Mouse (Mus musculus): ENCODE measurements at regions not wholly inside any gene's neighbourhood (a gene's known extent, or its start where the extent isn't known, plus 50 kb on each side); places are given as distances from the start of the nearest gene placed in this dataset.

GRCm38 (mm10) chr9:50029030-50029429 lies 230.3 kb upstream of the Ncam1 start:
- intact Hi-C loops (cut with DNase I), result no loop called here
- DNase-seq, result no peak

GRCm38 (mm10) chr9:50028573-50028972 lies 229.8 kb upstream of the Ncam1 start:
- no peak for DNase-seq
- intact Hi-C loops (cut with DNase I), result no loop called here

DNA sequence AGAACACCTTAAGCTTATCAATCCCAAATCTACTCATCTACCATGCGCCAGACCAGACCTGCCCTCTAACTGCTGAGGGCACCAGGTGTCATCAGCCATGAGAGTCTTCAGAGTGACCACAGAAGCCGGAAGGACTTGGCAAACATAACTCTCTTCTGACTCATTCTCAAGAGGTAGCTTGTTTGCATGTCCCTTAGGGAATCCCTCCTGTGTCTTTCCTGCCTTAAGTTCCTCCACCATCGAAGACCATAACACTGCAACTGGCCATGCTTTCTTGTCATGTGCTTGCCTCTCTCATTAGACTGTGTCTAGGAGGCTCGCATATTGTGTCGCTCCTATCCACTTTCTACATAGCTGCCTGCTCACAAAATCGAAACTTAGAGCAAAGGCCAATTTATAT lies 226.1 kb upstream of the Ncam1 start:
- intact Hi-C loops (cut with DNase I), result no loop called here
- no peak for DNase-seq

DNA sequence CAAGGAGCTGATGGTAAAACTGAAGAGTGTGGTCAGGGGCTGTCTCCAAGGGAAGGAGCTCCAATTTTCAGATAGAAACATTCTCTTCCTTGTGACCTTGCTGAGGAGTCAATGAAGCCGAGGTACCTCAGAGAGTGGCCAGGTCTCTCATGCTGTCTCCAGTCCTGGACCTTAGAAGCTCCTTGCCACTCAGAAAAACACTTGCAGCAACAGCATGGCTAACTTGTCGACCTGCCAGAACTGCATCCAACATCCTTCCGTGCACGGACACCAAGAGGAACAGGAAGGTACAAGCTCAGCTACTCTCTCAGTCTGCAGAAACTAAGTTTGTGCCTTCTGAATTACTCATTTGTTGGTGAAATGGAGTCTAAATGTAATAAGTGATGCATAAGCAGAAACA lies 214.9 kb upstream of the Ncam1 start:
- intact Hi-C loops (cut with DNase I), result no loop called here
- peak; percentile 15 for DNase-seq

DNA sequence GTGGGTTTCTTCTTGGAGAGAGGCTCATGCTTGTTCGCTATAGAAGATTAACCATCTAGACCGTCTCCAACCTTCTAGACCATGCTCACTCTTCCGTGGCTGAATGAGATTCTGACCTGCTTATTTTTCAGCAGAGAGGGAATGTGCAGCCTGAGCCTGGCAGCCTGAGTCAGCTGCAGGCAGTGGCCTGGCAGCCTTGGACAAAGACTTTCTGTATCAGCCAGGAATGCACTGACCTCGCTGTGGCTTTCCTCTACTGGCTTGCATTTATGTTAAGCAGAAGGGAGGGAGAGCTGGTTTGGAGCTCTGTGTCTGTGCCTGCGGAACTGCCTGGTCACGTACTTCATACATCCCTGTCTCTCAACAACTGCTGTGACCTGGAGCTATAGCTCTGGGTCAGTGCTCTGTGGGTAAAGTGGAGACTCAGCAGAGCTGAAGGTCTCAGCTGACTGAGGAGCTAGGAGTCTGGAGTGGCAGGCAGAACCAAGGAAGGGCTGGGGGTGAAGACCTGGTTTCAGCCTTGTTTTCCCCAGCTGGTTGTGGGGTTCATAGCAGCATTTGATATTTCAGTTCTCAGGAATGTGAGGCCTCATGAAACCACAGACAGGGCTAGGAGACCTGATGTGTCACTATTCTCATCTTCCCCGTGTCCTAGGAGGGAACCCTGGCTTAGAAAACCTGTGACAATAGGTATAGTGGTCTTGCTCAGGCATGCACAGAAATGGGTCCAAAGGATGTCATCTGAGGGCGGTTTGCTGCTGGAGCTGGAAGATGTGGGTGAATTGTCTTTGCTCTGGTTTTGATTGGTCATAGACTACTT lies 207.2 kb upstream of the Ncam1 start:
- intact Hi-C loops (cut with DNase I), result no loop called here

DNA sequence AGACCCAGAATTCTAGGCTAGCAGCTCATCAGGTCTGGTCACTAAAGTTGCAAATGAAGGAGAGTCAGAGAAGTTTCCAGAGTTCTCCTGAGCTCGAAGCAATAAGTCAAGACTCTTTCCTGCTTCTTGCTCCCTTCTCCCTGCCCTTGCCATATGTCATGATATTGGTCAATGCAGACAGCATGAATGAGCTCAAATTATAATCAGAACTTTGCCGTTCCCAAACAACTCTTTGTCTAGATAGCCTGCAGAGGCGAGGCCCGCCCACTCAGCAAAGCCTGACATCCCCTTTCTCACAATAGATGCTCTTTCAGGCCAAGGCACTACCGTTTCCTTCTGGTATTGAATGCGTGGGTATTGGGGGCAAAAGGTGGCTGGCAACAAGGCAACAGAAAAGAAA lies 204.0 kb upstream of the Ncam1 start:
- intact Hi-C loops (cut with DNase I), result loop anchor here (5.0 kb wide), 1 partner anchor 175 kb away; no protein-coding TSS in a partner anchor
- DNase-seq, result no peak

More for the DNA sequence above, 207.2 kb upstream of the Ncam1 start:
- DNase-seq, result peak; percentile 17

- intact Hi-C loops (cut with DNase I), result loop anchor here (5.0 kb wide), 1 partner anchor 177 kb away; no protein-coding TSS in a partner anchor
- peak; percentile 56 for DNase-seq
Measured at GRCm38 (mm10) chr9:50000497-50001404, 202.0 kb upstream of the Ncam1 start.

- peak; percentile 57 for DNase-seq
- intact Hi-C loops (cut with DNase I), result loop anchor here (5.0 kb wide), 1 partner anchor 177 kb away; no protein-coding TSS in a partner anchor
Measured at GRCm38 (mm10) chr9:49999970-50000369, 201.2 kb upstream of the Ncam1 start.

DNA sequence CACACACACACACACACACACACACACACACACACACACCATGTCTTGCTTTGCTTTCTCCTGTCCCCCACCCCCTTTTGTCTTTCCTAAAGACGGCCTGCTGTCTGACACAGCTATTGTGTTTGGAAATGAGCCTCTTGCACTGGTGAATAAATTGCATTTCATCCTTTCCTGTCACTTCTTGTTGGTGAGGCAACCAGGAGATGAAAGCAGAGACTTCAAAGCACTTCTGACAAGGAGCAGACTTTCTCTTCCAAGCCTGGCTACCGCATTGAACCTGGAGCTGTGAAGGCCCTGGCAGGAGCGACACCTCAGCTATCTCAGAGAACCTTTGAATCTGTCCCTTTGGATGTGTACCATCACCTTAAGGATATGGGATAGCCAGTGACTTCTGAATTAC lies 199.4 kb upstream of the Ncam1 start:
- intact Hi-C loops (cut with DNase I), result no loop called here
- DNase-seq, result no peak

GRCm38 (mm10) chr9:49989464-49990271 lies 190.9 kb upstream of the Ncam1 start:
- intact Hi-C loops (cut with DNase I), result no loop called here
- peak; percentile 92 for DNase-seq

DNA sequence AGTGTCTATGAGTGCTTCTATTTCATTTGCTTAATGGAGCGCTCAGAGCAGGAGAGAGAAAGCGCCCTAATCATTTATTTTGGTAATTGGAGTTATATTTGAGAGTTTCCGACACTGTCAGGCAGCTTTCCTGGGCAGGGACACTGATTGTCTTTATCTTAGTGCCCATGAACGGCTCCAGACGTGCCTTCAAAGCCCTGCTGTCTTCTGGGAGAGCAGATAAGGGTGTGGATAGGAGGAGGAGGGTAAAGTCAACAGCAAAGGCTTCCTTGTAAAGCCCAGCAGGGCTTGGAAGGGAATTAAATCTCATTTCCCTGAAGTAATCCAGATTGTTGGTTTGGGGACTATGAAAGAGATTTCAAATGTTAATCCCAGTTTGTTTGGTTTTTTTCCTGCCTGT lies 189.3 kb upstream of the Ncam1 start:
- intact Hi-C loops (cut with DNase I), result no loop called here

GRCm38 (mm10) chr9:49987481-49987880 lies 188.8 kb upstream of the Ncam1 start:
- intact Hi-C loops (cut with DNase I), result no loop called here
- no peak for DNase-seq

More for the DNA sequence above, 189.3 kb upstream of the Ncam1 start:
- DNase-seq, result no peak

- peak; percentile 82 for DNase-seq
- intact Hi-C loops (cut with DNase I), result no loop called here
Measured at GRCm38 (mm10) chr9:49980344-49981207, 181.9 kb upstream of the Ncam1 start.

- DNase-seq, result peak; percentile 93
- intact Hi-C loops (cut with DNase I), result no loop called here
Measured at GRCm38 (mm10) chr9:49975938-49976671, 177.4 kb upstream of the Ncam1 start.

DNA sequence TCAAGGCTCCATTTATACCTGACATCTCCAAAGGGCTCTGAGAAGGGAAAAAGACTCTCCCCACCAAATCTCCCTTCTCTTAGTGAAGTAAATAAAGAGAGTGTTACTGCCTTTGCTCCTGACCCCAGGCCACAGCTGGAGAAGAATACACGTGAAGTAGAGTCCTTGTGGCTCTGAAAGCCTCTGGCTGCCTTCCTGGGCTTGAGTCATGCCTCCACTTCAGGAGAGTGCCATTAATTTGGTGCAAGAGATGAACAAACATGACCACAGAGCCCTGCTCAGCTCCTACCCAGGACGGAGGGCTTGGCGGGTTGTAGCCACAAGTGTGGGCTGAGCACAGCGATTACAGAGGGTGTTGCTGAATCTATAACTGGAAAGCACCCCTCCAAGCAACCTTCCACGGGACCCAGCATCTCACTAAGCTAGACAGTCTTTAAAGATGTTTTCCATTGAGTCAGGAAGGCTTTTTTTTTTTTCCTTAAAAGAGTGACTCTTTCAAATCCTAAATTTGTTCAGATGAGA lies 175.3 kb upstream of the Ncam1 start:
- DNase-seq, result no peak
- intact Hi-C loops (cut with DNase I), result no loop called here

GRCm38 (mm10) chr9:49969429-49969828 lies 170.7 kb upstream of the Ncam1 start:
- no peak for DNase-seq

DNA sequence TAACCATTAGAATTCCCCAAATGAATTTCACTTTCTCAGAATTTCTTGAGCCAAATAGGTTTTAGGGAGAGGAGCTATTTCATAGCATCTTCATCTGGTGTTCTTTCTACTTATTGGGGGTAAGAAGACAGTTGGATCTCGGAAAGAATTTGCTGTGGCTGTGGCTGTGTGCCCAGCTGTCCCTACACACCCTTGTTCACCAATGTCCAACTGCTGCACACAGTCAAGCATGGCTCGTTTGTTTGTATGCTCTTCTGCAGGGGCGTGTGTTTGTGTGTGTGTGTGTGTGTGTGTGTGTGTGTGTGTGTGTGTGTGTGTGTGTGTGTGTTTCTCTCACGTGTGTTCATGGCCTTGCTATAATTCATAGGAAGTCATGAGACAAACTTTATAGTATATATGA lies 165.9 kb upstream of the Ncam1 start:
- intact Hi-C loops (cut with DNase I), result no loop called here
- no peak for DNase-seq

More at GRCm38 (mm10) chr9:49969429-49969828, 170.7 kb upstream of the Ncam1 start:
- intact Hi-C loops (cut with DNase I), result no loop called here

DNA sequence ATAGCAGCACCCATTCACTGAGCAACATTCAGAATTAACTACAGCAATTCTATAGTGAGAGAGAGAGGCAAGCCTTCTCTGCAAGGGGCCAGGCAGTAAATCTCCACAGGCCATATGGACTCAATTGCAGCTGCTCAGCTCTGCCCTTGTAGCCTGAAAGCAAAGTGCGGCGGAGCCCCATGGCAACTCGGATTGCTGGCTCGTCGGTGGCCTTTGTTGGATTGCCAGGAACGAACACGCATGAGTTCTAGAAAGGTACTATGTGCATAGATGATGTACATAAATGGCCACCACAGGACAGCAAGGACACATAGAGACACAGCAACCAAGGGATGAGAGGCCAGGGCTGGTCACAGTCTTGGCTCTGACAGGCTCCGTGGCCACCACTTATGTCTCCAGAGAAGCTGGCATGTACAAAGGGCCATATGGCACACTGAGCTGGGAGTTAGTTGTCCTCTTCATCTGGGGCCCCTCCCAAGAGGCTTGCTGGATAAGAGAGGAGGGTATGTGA lies 163.9 kb upstream of the Ncam1 start:
- peak; percentile 59 for DNase-seq
- intact Hi-C loops (cut with DNase I), result no loop called here

DNA sequence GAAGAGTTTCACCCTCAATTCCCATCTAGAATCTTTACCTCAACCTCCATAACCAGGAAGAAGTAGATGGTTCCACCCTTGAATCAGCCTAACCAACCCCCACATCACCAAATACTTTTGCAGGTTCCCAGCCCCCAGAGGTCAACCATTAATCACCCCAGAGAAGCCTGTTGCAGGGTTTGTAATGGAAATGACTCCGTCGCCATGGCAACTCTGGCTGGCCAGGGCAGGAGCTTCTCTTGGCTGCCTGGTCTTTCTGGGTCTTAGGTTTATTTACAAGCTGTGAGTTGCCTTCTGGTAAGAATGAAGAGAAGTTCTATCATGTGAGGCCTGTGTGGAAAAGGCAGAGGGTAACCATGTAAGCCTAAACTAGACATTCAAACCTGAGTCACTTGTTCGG lies 163.2 kb upstream of the Ncam1 start:
- DNase-seq, result peak; percentile 59
- intact Hi-C loops (cut with DNase I), result no loop called here

Data from left cerebral cortex, postnatal 4 days (tissue).